Mouse (Mus musculus) MEL (cell line): Measurements from ENCODE around the gene Nxnl1. TPM values are rescaled to one million over a fixed set of nuclear protein-coding genes. Genes with fewer than 3 reads are reported as not detected.

Experiments
- DNase-seq: peaks from one replicate; pipeline ENCODE4 v3.0.0; 2011; ENCODE audit warnings: low read depth, low spot score
- H3K27ac ChIP-seq: 2 replicates; pipeline ENCODE4 v1.5.1; 2012; ENCODE audit warnings: low read depth, mild to moderate bottlenecking, control low read depth, low read length, moderate library complexity; ENCODE audit not compliant: control insufficient read depth
- H3K27me3 ChIP-seq, 2 experiments: fragments of 150-350 bp in 1 of 2; sonication (generic) in 1 of 2; 2 replicates each; pipeline ENCODE4 v1.6.1; 2012; ENCODE audit warnings: low read length in 2 of 2, mild to moderate bottlenecking in 2 of 2, improper control_type of control experiment in 1 of 2, moderate library complexity in 1 of 2; ENCODE audit not compliant: insufficient read depth in 2 of 2, control insufficient read depth in 1 of 2
- H3K36me3 ChIP-seq, 2 experiments: 2 replicates each; pipeline ENCODE4 v1.6.1; 2012 to 2014; ENCODE audit warnings: low read length in 2 of 2, improper control_type of control experiment in 1 of 2, inconsistent platforms in 1 of 2, mild to moderate bottlenecking in 1 of 2; ENCODE audit not compliant: insufficient read depth in 2 of 2, control insufficient read depth in 1 of 2
- H3K4me1 ChIP-seq, 2 experiments: fragments of 150-350 bp in 1 of 2; sonication (generic) in 1 of 2; 2 replicates each; pipeline ENCODE4 v1.6.1; 2012; ENCODE audit warnings: low read length in 2 of 2, improper control_type of control experiment in 1 of 2, mild to moderate bottlenecking in 1 of 2; ENCODE audit not compliant: insufficient read depth in 2 of 2, control insufficient read depth in 1 of 2
- H3K4me3 ChIP-seq, 2 experiments: fragments of 150-350 bp in 1 of 2; sonication (generic) in 1 of 2; 2 replicates each; pipeline ENCODE4 v1.5.1; 2012; ENCODE audit warnings: low read depth in 2 of 2, low read length in 2 of 2, mild to moderate bottlenecking in 2 of 2, moderate library complexity in 2 of 2, control low read depth in 1 of 2, improper control_type of control experiment in 1 of 2; ENCODE audit not compliant: control insufficient read depth in 1 of 2, insufficient read depth in 1 of 2
- H3K79me2 ChIP-seq: 2 replicates; pipeline ENCODE4 v1.6.1; 2012; ENCODE audit warnings: mild to moderate bottlenecking, low read length, moderate library complexity; ENCODE audit not compliant: control insufficient read depth, poor library complexity, insufficient read depth
- H3K9ac ChIP-seq: 2 replicates; pipeline ENCODE4 v1.6.1; 2012; ENCODE audit warnings: low read depth, mild to moderate bottlenecking, control low read depth, low read length, moderate library complexity; ENCODE audit not compliant: control insufficient read depth, poor library complexity, severe bottlenecking
- H3K9me3 ChIP-seq: fragments of 150-350 bp; sonication (generic); replicated peaks from 2 replicates; pipeline ENCODE4 v1.6.1; 2012; ENCODE audit warnings: mild to moderate bottlenecking, low read length, improper control_type of control experiment, moderate library complexity; ENCODE audit not compliant: insufficient read depth
- BHLHE40 ChIP-seq: IDR thresholded peaks from 2 replicates; pipeline ENCODE4 v1.6.1; 2012; ENCODE audit warnings: low read depth, mild to moderate bottlenecking, inconsistent platforms, low read length, improper control_type of control experiment, borderline replicate concordance
- CTCF ChIP-seq, 3 experiments: IDR thresholded peaks in 2 of 3; conservative IDR thresholded peaks in 1 of 3; 2 replicates each; pipeline ENCODE4 v1.5.1; 2011 to 2012; ENCODE audit warnings: low read length in 3 of 3, low read depth in 2 of 3, mild to moderate bottlenecking in 2 of 3, improper control_type of control experiment in 1 of 3, inconsistent platforms in 1 of 3, mixed read lengths in 1 of 3, moderate library complexity in 1 of 3; ENCODE audit not compliant: control insufficient read depth in 1 of 3, insufficient read depth in 1 of 3, poor library complexity in 1 of 3, severe bottlenecking in 1 of 3
- E2F4 ChIP-seq: IDR thresholded peaks from 2 replicates; pipeline ENCODE4 v1.6.1; 2011; ENCODE audit warnings: low read depth, low read length, improper control_type of control experiment, borderline replicate concordance
- EP300 ChIP-seq, 2 experiments: IDR thresholded peaks; 2 replicates each; pipeline ENCODE4 v1.6.1; 2011; ENCODE audit warnings: improper control_type of control experiment in 2 of 2, low read length in 2 of 2, low read depth in 1 of 2, mild to moderate bottlenecking in 1 of 2
- GABPA ChIP-seq: IDR thresholded peaks from 2 replicates; pipeline ENCODE4 v1.6.1; 2012; ENCODE audit warnings: low read depth, mild to moderate bottlenecking, inconsistent platforms, low read length, improper control_type of control experiment, moderate library complexity
- GATA1 ChIP-seq: IDR thresholded peaks from 2 replicates; pipeline ENCODE4 v1.6.1; 2011; ENCODE audit warnings: low read depth, low read length, improper control_type of control experiment
- HCFC1 ChIP-seq: IDR thresholded peaks from 2 replicates; pipeline ENCODE4 v1.6.1; 2012; ENCODE audit warnings: low read depth, mild to moderate bottlenecking, inconsistent platforms, low read length, improper control_type of control experiment, moderate library complexity
- KAT2A ChIP-seq: conservative IDR thresholded peaks from 2 replicates; pipeline ENCODE4 v1.6.1; 2012; ENCODE audit warnings: low read depth, low read length, improper control_type of control experiment, inconsistent platforms
- MAFK ChIP-seq: IDR thresholded peaks from 2 replicates; pipeline ENCODE4 v1.6.1; 2011; ENCODE audit warnings: low read depth, mild to moderate bottlenecking, low read length, improper control_type of control experiment, borderline replicate concordance
- MAX ChIP-seq: IDR thresholded peaks from 2 replicates; pipeline ENCODE4 v1.6.1; 2011; ENCODE audit warnings: low read length, improper control_type of control experiment
- MAZ ChIP-seq: IDR thresholded peaks from 2 replicates; pipeline ENCODE4 v1.6.1; 2012; ENCODE audit warnings: low read depth, mild to moderate bottlenecking, inconsistent platforms, low read length, improper control_type of control experiment
- MEF2A ChIP-seq: IDR thresholded peaks from 2 replicates; pipeline ENCODE4 v1.6.1; 2014; ENCODE audit warnings: low read depth, mild to moderate bottlenecking, inconsistent platforms, low read length, improper control_type of control experiment; ENCODE audit not compliant: poor library complexity, insufficient replicate concordance, severe bottlenecking; ENCODE audit errors: extremely low read depth
- MYC ChIP-seq: IDR thresholded peaks from 2 replicates; pipeline ENCODE4 v1.6.1; 2011; ENCODE audit warnings: low read depth, mild to moderate bottlenecking, low read length, improper control_type of control experiment, moderate library complexity
- NELFE ChIP-seq: IDR thresholded peaks from 2 replicates; pipeline ENCODE4 v1.6.1; 2011; ENCODE audit warnings: low read depth, low read length, improper control_type of control experiment
- NRF1 ChIP-seq: IDR thresholded peaks from 2 replicates; pipeline ENCODE4 v1.6.1; 2014; ENCODE audit warnings: low read depth, mild to moderate bottlenecking, inconsistent platforms, low read length, improper control_type of control experiment, moderate library complexity; ENCODE audit not compliant: poor library complexity, insufficient read depth, severe bottlenecking
- POLR2AphosphoS2 ChIP-seq: IDR thresholded peaks from 2 replicates; pipeline ENCODE4 v1.6.1; 2011; ENCODE audit warnings: low read length, improper control_type of control experiment
- POLR2AphosphoS5 ChIP-seq: IDR thresholded peaks from 2 replicates; pipeline ENCODE4 v1.6.1; 2012; ENCODE audit warnings: low read depth, borderline replicate concordance, mild to moderate bottlenecking, inconsistent platforms, low read length, moderate library complexity, mixed read lengths
- RAD21 ChIP-seq: IDR thresholded peaks from 2 replicates; pipeline ENCODE4 v1.6.1; 2011; ENCODE audit warnings: mild to moderate bottlenecking, low read depth, low read length, improper control_type of control experiment
- SMC3 ChIP-seq: IDR thresholded peaks from 2 replicates; pipeline ENCODE4 v1.6.1; 2011; ENCODE audit warnings: low read depth, low read length, improper control_type of control experiment
- TAL1 ChIP-seq: IDR thresholded peaks from 2 replicates; pipeline ENCODE4 v1.6.1; 2012; ENCODE audit warnings: mild to moderate bottlenecking, inconsistent platforms, low read length, moderate library complexity, mixed read lengths
- TBP ChIP-seq: IDR thresholded peaks from 2 replicates; pipeline ENCODE4 v1.8.0; 2011; ENCODE audit warnings: low read depth, low read length, improper control_type of control experiment
- TCF12 ChIP-seq: IDR thresholded peaks from 2 replicates; pipeline ENCODE4 v1.6.1; 2014; ENCODE audit warnings: low read depth, mild to moderate bottlenecking, inconsistent platforms, low read length, improper control_type of control experiment, moderate library complexity
- UBTF ChIP-seq: IDR thresholded peaks from 2 replicates; pipeline ENCODE4 v1.6.1; 2012; ENCODE audit warnings: low read depth, mild to moderate bottlenecking, inconsistent platforms, low read length, improper control_type of control experiment, moderate library complexity, borderline replicate concordance; ENCODE audit not compliant: insufficient read depth
- ZMIZ1 ChIP-seq: IDR thresholded peaks from 2 replicates; pipeline ENCODE4 v1.6.1; 2012; ENCODE audit warnings: low read depth, mild to moderate bottlenecking, inconsistent platforms, low read length, improper control_type of control experiment, moderate library complexity
- ZNF384 ChIP-seq: IDR thresholded peaks from 2 replicates; pipeline ENCODE4 v1.6.1; 2012; ENCODE audit warnings: low read depth, mild to moderate bottlenecking, inconsistent platforms, low read length, improper control_type of control experiment
- polyA plus RNA-seq, 2 experiments: library from polyadenylated mRNA; stranded (reverse) in 1 of 2; unstranded in 1 of 2; fragments of >175 nt in 1 of 2; fragments of >200 nt in 1 of 2; gene quantifications; 2 replicates each; pipeline versions ENCODE4 v1.2.1 to v1.2.4; 2012; ENCODE audit warnings: low replicate concordance in 2 of 2, low read depth in 1 of 2; ENCODE audit not compliant: insufficient read length in 2 of 2, insufficient read depth in 1 of 2, missing spikeins in 1 of 2
- total RNA-seq: library from RNA; depleted of rRNA; stranded (reverse); fragments of 300-350 nt; gene quantifications from 2 replicates; pipeline ENCODE4 v1.2.3, GENCODE M21; 2012

Gene Nxnl1
- total and polyA plus RNA-seq, 3 experiments = 0.04 to 1.2 TPM; not detected in 1

DNA sequence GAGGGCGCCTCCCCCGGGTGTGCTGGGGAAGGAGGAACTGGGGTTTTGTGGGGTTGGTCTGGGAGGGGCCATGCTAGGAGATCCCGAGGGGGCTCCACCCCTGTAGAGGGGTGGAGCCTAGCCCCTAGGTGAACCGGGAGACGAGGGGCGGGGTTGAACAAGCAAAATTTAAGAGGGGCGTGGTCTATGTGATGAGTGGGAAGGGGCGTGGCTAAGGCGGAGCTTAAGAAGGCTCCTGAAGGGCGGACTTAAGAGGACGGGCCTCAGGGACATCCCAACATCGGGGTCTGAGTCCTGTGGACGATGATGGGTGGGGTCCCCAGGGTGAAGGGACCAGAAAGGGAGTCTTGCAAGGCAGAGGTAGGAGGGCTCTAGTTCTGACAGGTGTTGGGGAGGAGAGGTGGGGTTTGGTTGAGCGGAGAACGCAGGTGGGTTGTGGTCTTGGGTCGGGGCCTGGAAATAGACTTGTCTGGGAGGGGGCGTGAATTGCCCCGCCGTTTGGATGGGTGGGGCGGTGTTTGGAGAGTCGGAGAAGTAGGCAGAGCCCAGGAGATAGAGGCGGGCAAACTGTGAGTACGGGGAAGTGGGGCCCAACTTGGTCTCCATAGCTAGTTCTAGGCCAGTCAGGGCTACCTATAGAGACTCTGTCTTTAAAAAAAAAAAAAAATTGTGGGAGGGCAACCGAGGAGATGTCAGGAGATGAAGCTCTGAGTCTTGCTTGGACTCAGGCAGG lies 7.3 kb downstream of the Nxnl1 start:
- no peaks in the 10 kb centered on the region for H3K27me3 ChIP-seq
- no peaks in the 10 kb centered on the region for H3K9me3 ChIP-seq
- H3K27ac ChIP-seq = no peak overlapping the region
- H3K79me2 ChIP-seq = no peaks in the 10 kb centered on the region
- peak overlapping the region; percentile 74 to 97 for H3K4me3 ChIP-seq
- DNase-seq = peak; percentile 98
- peak overlapping the region; percentile 80 for H3K9ac ChIP-seq
- peaks cover 0 to 14% of the 10 kb centered on the region in 2 experiments; a peak in 2 of 4 replicates for H3K36me3 ChIP-seq
- peaks cover 4 to 24% of the 10 kb centered on the region in 2 experiments for H3K4me1 ChIP-seq
- TF ChIP-seq NELFE = no peak
- TF ChIP-seq POLR2AphosphoS2 = no peak
- TF ChIP-seq MEF2A = no peak
- no peak for TF ChIP-seq RAD21
- no peak for TF ChIP-seq SMC3
- no peak for TF ChIP-seq TCF12
- peak; percentile 12; the same call in 1 of the 2 replicates for TF ChIP-seq ZMIZ1
- TF ChIP-seq NRF1 = no peak
- TF ChIP-seq POLR2AphosphoS5 = no peak
- no peak for TF ChIP-seq MYC
- TF ChIP-seq ZNF384 = peak; percentile 61
- TF ChIP-seq CTCF (IDR thresholded peaks at IDR 0.05 in 2 of 3, conservative IDR thresholded peaks at IDR 0.05 in 1 of 3; ENCODE audit: control insufficient read depth in 1 of 3, insufficient read depth in 1 of 3, low read depth in 2 of 3, low read length in 3 of 3, poor library complexity in 1 of 3, severe bottlenecking in 1 of 3) = peak in 2 of 3 experiments; percentile 43 to 50; a peak in 3 of 6 replicates
- no peak for TF ChIP-seq GABPA
- TF ChIP-seq KAT2A = no peak
- TF ChIP-seq BHLHE40 = no peak
- TF ChIP-seq TBP = peak; percentile 23
- TF ChIP-seq UBTF = 0 out of 2 replicates have a peak, but pooled peaks have one; percentile 6
- no peak for TF ChIP-seq E2F4
- no peak for TF ChIP-seq GATA1
- TF ChIP-seq EP300 (IDR thresholded peaks at IDR 0.05; ENCODE audit: low read depth in 1 of 2, low read length in 2 of 2) = no peak
- no peak for TF ChIP-seq MAFK
- peak; percentile 66 for TF ChIP-seq MAZ
- peak; percentile 37; the same call in 1 of the 2 replicates for TF ChIP-seq HCFC1
- TF ChIP-seq MAX = no peak
- no peak for TF ChIP-seq TAL1
